Mouse (Mus musculus): ENCODE results near the gene Cdca3. TPM values are rescaled to one million over a fixed set of nuclear protein-coding genes. Genes with fewer than 3 reads are reported as not detected.

Gene Cdca3
- polyA plus RNA-seq, 1 experiment from 2014 or later: 43.7 TPM

GRCm38 (mm10) chr6:124881821-124882220, 52.5 kb downstream of the Cdca3 start:
- no peaks in the 10 kb centered on the region for H3K36me3 ChIP-seq (ENCODE audit: control insufficient read depth, insufficient read depth, low read length)
- H3K4me3 ChIP-seq (replicated peaks; ENCODE audit: low read depth, low read length): no peak overlapping the region
- no peak overlapping the region for H3K9ac ChIP-seq (replicated peaks; ENCODE audit: low read length)
- ATAC-seq (ENCODE audit: low FRiP score, low TSS enrichment): no peak
- H3K4me1 ChIP-seq (ENCODE audit: control insufficient read depth, insufficient read depth, low read length): no peaks in the 10 kb centered on the region
- no peaks in the 10 kb centered on the region for H3K9me3 ChIP-seq (ENCODE audit: control insufficient read depth, low read length)
- no peaks in the 10 kb centered on the region for H3K27me3 ChIP-seq (ENCODE audit: control insufficient read depth, insufficient read depth, low read length)
- no peak overlapping the region for H3K4me2 ChIP-seq (ENCODE audit: low read length)
- no peak for DNase-seq
- whole genome bisulfite sequencing: 96% methylated on average over 9 of the region's 9 CpGs
- no peak overlapping the region for H3K27ac ChIP-seq (replicated peaks; ENCODE audit: low read depth, low read length)

Other genes with a start within 250 kb of the Cdca3 start
- gene C1s2, start 193.5 kb upstream of the Cdca3 start, polyA plus RNA-seq (2014; fragmentation: Nextera tagmentation; extraction: Ambion mirVana): 0.08 TPM in 2 replicates
- gene Lpcat3, start 166.5 kb upstream of the Cdca3 start, polyA plus RNA-seq (2014; fragmentation: Nextera tagmentation; extraction: Ambion mirVana): 31.9 and 34.6 TPM in 2 replicates
- 111 and 120 TPM in 2 replicates for gene Emg1, start 117.4 kb upstream of the Cdca3 start, polyA plus RNA-seq (2014; fragmentation: Nextera tagmentation; extraction: Ambion mirVana)
- 249 and 250 TPM in 2 replicates for gene Phb2, start 117.2 kb upstream of the Cdca3 start, polyA plus RNA-seq (2014; fragmentation: Nextera tagmentation; extraction: Ambion mirVana)
- 2.1 and 5.6 TPM in 2 replicates for gene Ptpn6, start 90.8 kb upstream of the Cdca3 start, polyA plus RNA-seq (2014; fragmentation: Nextera tagmentation; extraction: Ambion mirVana)
- 689 and 844 TPM in 2 replicates for gene Grcc10, start 88.2 kb upstream of the Cdca3 start, polyA plus RNA-seq (2014; fragmentation: Nextera tagmentation; extraction: Ambion mirVana)
- gene Gm45234, start 73.5 kb upstream of the Cdca3 start, polyA plus RNA-seq (2014; fragmentation: Nextera tagmentation; extraction: Ambion mirVana): not detected in 2 replicates
- gene Atn1, start 73.0 kb upstream of the Cdca3 start, polyA plus RNA-seq (2014; fragmentation: Nextera tagmentation; extraction: Ambion mirVana): 24.4 and 32.3 TPM in 2 replicates
- gene Eno2, start 59.9 kb upstream of the Cdca3 start, polyA plus RNA-seq (2014; fragmentation: Nextera tagmentation; extraction: Ambion mirVana): 64.3 and 83.3 TPM in 2 replicates
- gene Lrrc23, start 49.8 kb upstream of the Cdca3 start, polyA plus RNA-seq (2014; fragmentation: Nextera tagmentation; extraction: Ambion mirVana): 1.4 and 3.2 TPM in 2 replicates
- 5.9 and 6.3 TPM in 2 replicates for gene Spsb2, start 20.9 kb upstream of the Cdca3 start, polyA plus RNA-seq (2014; fragmentation: Nextera tagmentation; extraction: Ambion mirVana)
- 343 and 349 TPM in 2 replicates for gene Tpi1, start 15.3 kb upstream of the Cdca3 start, polyA plus RNA-seq (2014; fragmentation: Nextera tagmentation; extraction: Ambion mirVana)
- 184 and 191 TPM in 2 replicates for gene Usp5, start 63 bp upstream of the Cdca3 start, polyA plus RNA-seq (2014; fragmentation: Nextera tagmentation; extraction: Ambion mirVana)
- 1.7 and 4.5 TPM in 2 replicates for gene Gnb3, start 10.7 kb downstream of the Cdca3 start, polyA plus RNA-seq (2014; fragmentation: Nextera tagmentation; extraction: Ambion mirVana)
- 13.9 and 15.7 TPM in 2 replicates for gene P3h3, start 28.2 kb downstream of the Cdca3 start, polyA plus RNA-seq (2014; fragmentation: Nextera tagmentation; extraction: Ambion mirVana)
- gene Gpr162, start 34.4 kb downstream of the Cdca3 start, polyA plus RNA-seq (2014; fragmentation: Nextera tagmentation; extraction: Ambion mirVana): 14.7 and 34.9 TPM in 2 replicates
- gene Cd4, start 58.7 kb downstream of the Cdca3 start, polyA plus RNA-seq (2014; fragmentation: Nextera tagmentation; extraction: Ambion mirVana): 0.11 and 0.27 TPM in 2 replicates
- gene Lag3, start 82.2 kb downstream of the Cdca3 start, polyA plus RNA-seq (2014; fragmentation: Nextera tagmentation; extraction: Ambion mirVana): 3.3 and 3.5 TPM in 2 replicates
- 749 and 823 TPM in 2 replicates for gene Ptms, start 90.6 kb downstream of the Cdca3 start, polyA plus RNA-seq (2014; fragmentation: Nextera tagmentation; extraction: Ambion mirVana)
- 535 and 570 TPM in 2 replicates for gene Mlf2, start 101.8 kb downstream of the Cdca3 start, polyA plus RNA-seq (2014; fragmentation: Nextera tagmentation; extraction: Ambion mirVana)
- gene Cops7a, start 136.0 kb downstream of the Cdca3 start, polyA plus RNA-seq (2014; fragmentation: Nextera tagmentation; extraction: Ambion mirVana): 85.6 and 85.9 TPM in 2 replicates
- gene Pianp, start 167.1 kb downstream of the Cdca3 start, polyA plus RNA-seq (2014; fragmentation: Nextera tagmentation; extraction: Ambion mirVana): 43.2 and 57.1 TPM in 2 replicates
- gene Zfp384, start 179.6 kb downstream of the Cdca3 start, polyA plus RNA-seq (2014; fragmentation: Nextera tagmentation; extraction: Ambion mirVana): 13.7 and 16.2 TPM in 2 replicates
- 132 and 144 TPM in 2 replicates for gene Ing4, start 210.2 kb downstream of the Cdca3 start, polyA plus RNA-seq (2014; fragmentation: Nextera tagmentation; extraction: Ambion mirVana)
- 16.3 and 16.7 TPM in 2 replicates for gene Acrbp, start 220.1 kb downstream of the Cdca3 start, polyA plus RNA-seq (2014; fragmentation: Nextera tagmentation; extraction: Ambion mirVana)
- 0.45 and 0.77 TPM in 2 replicates for gene Lpar5, start 238.4 kb downstream of the Cdca3 start, polyA plus RNA-seq (2014; fragmentation: Nextera tagmentation; extraction: Ambion mirVana)

Measured in midbrain, embryonic 14.5 days (tissue).